Mouse (Mus musculus): ENCODE data around the gene Dock4.

The Dock4 gene

DNA sequence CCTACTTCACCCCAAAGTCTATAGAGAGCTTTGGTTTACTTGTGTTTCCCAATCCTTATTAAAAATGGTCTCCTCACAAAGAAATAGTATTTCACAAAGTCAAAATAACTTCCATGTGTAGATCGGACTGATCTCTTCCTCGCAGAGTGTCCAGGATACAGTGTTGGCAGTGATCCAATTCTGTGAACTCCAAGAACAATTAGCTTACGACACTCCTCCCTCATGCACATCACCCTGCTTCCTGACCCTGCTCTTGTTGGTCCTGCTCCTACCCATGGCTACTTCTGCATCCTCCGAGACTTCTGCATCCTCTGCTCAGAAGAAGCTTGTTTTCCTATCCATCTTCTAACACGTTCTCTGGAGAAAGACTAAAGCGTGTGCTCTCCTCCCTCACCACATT, 213.9 kb downstream of the Dock4 start:
- DNase-seq, result peak; percentile 27

DNA sequence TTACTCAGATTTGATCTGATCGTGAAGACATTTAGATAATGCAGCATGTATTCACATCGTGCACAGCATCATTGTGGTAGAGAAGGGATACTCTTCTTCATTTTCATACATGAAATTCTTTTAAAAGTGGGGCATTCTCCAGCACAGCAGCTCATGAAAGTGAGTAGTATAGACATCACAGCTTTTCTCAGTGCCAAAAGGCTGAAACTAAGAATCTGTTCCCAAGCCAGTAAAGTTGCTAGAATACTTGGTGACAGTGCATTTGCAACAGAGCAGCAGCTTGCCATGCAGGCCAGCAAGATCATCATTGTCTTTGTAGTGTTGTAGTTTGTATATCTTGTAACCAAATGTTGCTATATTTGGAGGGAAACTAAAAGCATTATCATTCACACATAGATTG, 223.7 kb downstream of the Dock4 start:
- no peak for DNase-seq

DNA sequence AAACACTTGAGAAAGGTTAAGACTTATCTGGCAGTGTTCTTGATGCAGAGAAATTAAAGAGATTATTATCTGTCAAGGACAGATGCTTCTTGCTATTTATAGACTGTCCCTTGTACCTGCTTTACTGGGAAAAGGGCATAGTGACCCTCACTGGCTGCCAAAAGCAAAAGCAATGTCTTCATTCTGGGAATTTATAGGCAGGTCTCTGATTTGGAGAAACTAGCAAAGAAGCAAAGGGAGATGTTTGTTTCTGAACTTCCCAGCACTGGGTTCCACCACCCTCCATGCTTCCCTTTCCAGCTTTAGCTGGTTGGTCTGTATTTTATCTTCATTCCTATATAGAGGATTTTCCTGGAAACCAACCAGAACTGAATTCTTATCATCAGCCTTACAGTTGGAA, 225.0 kb downstream of the Dock4 start:
- peak; percentile 36 for DNase-seq

DNA sequence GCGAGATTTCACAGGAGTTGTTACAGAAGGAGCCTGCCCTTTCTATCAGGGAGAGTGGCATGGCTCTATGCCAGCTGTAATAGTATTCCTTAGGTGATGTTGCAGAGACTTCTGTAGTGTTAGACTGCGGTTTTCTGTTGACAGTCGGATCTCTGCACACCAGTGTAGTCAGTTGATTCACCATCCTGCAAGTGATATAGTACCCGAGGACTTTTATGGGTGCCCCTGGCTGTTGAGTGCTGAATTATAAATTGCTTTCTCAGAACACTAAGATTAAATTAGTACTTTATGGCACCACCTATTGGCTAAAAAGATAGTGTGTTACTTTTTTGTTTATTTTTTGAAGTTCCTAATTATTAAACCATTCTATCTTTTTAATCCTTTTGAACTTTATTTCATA, 234.0 kb downstream of the Dock4 start:
- DNase-seq, result no peak

DNA sequence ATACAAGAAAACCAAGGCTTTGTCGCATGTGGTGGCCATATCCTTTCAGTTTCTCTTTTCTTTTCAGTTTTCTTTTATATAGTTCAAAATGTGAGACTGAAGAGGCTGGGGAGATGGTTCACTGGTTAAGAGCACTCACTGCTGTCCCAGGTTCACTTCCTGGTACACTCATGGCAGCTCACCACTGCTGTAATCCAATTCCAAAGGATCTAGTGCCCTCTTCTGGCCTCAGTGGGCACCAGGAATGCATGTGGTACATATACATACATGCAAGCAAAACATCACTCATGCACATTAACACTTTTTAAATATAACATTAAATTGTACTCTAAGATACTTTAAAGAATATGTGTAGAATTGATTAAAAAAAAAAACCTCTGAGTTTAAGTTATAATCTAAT, 234.8 kb downstream of the Dock4 start:
- no peak for DNase-seq

DNA sequence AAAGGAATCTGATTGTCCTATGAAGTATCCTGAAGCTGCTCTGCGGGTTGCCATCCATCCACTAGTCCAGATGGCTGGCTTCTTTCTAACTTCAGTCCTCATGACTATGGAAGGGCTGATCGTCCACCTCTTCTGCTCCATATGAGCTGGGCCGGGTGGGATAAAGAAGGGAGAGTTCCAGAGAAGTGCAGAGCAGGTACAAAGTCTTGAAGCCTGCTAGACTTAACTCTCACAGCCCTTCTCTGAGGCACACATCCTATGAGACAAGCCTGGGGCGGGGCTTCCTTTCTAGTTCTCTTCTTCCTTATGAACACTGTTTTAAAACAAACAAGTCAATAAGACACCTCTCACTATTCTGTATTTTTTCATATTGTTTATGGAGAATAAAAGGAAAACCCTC, 245.7 kb downstream of the Dock4 start:
- DNase-seq, result no peak

DNA sequence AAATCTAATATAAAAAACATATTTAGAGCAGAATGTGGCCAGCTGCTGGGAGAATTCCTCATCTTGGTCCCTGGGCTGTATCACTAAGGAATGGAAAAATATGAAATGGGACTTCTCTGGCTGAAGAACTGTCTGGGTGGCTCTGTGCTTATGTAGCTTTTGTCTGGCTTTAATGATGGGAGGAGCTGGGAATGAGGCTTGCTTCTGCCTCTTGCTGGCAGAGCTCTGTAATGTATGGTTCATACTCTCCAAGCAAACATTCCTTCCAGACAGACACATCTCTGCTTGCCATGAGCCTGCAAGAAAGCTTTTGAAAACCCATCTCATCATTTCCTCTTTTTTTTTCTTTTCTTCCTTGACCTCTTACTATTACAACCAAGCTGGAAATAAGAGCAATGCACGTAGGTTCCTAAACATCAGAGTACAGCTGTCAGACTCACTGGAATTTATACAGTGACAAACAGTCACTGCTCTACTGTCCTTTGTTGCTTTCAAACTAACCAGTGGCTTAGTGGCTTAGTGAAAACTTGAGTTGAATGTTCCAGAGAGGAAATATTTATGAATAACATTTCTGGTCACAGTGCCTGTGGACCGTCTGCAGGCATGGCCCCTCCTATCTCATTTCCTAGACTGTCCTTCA, 248.4 kb downstream of the Dock4 start:
- no peak for DNase-seq

DNA sequence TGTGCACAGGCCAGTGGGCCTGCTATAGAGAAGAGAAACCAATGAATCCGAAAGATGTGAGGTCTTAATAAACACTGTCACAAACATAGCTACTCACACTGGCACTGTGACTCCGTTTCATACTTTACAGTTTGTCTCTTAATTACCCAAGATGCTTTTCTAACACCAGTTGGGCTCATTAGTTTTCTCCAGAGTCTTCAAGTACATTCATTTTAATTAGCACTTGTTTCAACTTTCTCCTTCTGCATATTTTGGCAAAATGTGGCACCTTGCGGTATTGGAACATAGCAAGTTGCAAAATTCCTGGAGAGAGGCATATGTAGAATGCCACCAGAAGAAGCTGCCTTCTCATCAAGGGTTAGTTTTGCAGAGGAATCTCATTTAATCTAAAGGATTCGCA, 252.6 kb downstream of the Dock4 start:
- no peak for DNase-seq

DNA sequence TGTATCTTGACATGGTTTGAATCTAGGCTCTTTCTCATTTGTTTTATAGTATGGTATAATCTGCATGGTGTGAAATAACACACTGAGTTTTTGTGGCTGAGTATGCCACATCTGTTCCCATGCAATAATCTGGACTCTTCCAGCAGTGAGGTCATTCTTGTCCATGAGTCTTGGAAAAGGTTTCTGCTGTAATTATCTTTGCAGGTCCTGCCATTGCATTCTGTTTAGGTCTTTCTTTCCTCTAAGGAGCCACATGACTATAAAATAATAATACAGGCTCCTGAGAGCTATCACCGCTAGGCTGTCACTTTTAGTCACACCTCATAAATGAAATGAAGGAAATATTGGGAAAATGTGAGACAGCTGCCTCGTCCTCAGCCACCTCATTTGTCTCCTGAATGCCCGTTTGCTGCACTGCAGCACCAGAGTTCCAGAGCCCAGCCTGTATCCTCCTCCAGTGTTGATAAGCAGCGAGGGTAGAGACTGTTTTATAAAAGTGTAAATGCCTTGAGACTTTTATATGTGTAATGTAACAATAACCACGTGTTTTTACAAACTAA, 256.6 kb downstream of the Dock4 start:
- DNase-seq, result no peak

DNA sequence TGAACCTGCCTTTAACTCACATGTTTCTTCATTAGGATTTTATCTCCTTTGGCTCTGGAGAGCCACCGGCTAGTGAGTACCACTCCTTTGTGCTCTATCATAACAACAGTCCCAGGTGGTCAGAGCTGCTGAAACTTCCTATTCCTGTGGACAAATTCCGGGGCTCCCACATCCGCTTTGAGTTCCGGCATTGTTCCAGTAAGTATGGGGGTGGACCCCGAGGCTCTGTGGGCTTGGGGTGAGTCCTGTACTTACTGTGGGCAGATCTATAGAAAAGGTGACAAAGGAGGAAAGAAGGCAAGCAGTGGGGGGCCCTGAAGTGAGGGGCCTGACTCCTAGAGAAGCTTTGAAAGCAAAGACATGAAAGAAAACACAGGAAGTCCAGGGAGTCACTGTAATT, 258.5 kb downstream of the Dock4 start:
- DNase-seq, result no peak

DNA sequence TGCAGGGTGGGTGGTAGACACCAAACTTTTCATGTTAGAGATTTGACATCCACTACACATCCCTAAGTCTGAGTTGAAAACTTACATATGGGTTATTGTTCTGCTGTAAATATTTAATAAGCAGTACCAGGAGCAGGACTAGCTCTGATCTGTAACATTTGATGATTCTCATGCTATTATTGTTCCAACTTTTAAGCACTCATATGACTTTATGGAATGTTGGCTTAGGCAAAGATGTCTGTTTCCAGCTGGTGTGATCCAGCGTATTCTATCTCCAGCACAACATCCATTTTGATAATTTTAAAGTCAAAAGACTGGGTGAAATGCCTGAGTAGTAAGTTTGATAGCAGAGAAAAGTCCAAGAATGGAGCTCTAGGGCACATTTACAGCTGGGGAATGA, 261.4 kb downstream of the Dock4 start:
- DNase-seq, result no peak

DNA sequence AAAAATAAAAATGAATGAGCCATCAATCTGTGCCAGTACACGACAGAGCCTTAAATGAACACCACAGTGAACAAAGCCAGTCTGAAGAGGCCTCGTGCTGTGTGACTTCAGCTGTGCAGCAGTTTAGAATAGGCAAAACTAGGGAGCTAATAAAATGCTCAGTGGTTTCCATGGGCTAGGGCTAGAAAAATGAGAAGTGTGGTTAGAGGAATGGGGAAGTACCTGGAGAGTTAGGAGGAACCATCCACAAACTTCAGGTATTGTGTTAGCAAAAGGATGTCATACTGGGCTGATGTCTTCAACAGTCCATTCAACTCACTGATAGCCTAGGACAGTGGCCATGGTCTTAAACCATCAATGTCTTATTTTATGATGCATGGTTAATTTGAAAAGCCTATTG, 263.3 kb downstream of the Dock4 start:
- DNase-seq, result no peak

DNA sequence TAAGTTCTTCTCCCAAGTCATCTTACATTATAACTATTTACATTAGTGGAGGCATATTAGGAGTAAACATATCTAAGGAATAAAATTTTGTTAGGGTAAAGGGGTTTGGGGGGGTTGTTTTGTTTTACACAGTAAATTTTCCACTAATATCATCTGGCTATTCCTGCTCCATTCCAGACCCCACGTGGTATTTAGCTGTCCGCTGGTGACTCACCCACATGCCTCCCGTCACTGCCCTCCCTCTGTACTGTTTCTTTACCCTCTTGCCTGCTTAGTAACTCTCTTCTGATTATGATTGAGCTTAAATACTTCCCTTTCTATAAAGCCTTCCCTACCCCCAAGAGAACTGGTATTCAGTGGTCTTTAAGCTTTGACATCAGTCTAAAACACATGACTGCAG, 266.5 kb downstream of the Dock4 start:
- no peak for DNase-seq

DNA sequence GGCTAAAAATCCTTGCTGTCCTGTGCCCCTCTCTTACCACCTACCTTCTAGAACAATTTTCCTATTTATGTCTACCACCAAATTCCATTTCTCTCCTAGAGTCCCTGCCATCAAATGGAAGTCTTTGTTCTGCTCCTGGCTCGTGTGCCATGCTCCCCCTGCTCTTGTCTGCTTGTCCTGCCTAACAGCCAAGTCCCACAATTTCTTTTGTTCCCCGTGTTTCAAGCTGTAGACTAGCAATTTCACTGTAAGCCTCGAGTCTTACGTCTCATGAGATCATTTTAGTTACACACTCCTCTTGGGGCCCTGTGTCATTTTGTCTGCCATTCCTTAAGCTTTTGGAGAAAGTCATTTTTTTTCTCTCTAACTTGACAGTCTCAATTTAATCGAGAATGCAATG, 268.5 kb downstream of the Dock4 start:
- no peak for DNase-seq

DNA sequence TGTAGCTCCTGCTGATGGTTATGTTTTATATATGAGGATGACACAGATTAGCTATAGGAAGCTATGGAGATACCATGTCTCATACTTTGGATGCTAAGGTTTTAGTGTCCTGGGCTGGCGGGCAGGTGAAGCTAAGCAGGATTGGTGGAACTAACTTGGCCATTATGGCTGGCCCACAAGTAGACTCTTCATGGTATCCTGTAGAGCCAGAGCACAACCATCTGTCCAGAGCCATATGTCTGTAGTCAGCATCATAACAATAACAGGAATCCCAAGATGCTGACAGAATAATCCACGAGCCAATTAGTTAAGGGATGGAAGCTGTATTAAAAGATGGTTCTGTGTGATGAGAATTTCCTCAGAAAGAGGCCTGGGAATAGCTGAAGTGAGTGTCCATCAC, 269.4 kb downstream of the Dock4 start:
- peak; percentile 91 for DNase-seq

DNA sequence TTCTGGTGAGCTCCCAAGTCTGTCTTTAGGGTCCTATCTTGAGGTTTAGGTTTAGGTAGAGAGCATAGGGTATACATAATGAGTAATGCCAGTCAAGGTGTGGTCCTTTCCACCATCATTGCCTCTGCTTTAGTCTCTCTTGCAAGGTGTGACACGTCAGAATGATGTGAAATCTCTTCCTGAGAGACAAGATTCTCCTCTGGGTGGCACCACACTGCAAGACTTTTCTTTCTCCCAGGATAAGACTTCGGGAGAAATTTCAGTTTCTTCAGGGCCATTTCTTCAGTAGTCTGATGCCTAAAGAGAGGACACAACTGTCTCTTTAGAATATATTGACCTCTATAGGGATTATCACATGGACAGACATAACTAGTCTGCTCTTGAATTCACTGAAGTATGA, 282.6 kb downstream of the Dock4 start:
- no peak for DNase-seq

DNA sequence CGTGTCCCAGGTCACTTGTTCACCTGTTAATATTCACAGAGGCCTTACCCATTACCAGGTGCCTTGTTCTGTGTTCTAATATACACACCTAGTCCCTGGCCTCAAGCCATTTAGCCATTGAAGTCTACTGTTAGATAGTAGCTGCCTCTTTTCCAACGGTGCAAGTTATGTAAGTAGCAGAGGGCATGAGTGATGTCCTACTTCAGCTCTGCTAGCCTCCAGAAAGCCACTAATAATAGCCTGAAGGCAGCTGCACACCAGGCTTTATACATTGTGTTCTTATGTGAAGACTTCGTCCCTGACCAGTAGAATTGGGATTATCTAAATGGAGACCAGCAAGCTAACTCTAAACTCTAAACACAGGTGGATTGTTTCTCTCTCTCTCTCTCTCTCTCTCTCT, 285.0 kb downstream of the Dock4 start:
- DNase-seq, result no peak

DNA sequence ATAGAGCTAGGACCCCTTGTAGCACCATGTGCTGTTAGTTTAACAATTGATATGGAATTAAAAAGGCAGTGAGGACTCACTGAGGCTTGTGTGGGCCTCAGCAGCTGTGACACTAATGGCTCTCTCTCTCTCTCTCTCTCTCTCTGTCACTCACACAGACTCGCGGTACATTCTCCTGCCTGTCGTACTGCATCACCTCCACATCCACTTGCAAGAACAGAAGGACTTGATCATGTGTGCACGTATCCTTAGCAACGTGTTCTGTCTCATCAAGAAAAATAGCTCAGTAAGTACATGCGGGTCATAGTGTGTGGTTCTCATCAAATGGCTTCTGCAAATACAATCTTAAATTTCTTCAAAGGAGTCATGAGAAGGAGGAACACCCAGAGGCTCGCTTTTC, 299.7 kb downstream of the Dock4 start:
- DNase-seq, result no peak

DNA sequence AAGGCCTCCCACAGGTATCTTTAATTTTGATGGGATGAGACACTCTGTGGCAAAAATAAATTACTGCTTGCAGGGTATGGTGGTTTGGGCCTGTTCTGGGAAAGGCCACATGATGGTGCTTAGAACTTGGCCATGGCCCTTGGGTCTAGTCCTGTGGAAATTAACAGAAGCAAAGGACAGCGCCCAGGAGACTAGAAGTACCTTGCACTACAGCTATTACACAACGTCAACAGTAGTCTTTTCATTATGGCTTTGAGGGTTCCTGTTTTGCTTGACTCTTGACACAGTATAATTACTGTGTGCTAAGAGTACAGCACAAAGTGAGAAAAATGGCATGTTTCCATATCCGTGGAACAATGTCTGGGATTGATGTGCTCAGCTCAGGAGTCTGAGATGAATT, 300.3 kb downstream of the Dock4 start:
- DNase-seq, result no peak

DNA sequence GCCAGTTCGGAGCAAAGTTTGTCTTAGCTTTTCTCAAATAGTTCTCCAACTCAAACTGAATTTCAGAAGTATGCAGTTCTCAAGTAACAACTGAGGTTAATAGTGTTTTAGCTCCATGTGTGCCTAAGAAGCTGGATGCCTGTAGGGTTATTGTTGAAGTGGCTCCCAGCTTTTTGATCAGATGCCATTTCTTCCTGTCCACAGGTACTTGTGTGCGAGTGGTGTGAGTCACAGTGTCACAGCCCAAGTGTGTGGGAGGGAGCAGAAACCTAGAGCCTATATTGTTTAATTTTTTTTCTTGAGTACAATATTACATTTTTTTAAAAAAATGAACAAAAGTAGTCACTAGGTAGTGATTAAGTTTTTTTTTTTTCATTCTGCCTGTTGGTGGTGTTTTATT, 313.5 kb downstream of the Dock4 start:
- no peak for DNase-seq

DNA sequence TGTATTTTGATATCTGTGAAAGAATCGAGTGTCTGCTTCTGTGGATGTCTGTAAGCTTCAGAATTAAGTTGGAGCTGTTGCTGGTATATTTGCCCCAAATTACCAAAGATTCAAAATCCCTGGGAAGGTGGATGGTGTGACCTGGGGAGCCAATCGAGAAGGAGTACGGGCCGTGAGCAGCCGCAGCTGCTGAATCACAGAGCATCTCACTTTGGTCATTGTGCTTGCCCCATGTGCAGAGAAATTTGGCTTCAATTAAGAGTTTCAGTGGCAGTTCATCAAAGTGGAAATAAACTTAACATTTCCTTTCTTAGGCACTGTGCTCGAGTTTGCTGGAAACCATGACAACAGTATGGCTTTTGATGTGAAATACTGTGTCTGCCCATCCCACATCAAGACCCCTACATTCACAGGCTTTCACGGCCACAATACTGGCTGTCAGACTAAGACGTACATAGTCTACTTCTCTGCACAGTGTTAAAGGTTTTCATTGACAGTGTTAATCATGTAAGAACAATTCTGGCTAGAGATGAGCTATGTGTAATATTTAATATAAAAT, 321.6 kb downstream of the Dock4 start:
- DNase-seq, result no peak

DNA sequence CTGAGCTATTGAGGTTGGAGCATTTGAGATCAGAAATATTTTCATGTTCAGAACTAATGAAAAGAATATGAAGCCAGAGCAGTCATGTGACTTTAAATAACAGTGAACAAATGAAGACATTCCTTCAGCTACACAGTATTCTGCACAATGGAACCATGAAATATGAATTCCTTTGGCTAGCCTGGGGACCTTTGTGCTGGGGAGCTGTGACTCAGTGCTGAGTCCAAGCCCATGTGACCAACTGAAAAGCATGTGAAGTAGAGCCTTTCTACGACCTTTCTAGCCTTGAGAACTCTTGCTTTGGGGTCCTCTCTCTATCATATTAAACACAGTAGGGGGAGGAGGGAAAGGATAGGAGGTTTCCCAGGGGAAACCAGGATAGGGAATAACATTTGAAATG, 327.3 kb downstream of the Dock4 start:
- no peak for DNase-seq

DNA sequence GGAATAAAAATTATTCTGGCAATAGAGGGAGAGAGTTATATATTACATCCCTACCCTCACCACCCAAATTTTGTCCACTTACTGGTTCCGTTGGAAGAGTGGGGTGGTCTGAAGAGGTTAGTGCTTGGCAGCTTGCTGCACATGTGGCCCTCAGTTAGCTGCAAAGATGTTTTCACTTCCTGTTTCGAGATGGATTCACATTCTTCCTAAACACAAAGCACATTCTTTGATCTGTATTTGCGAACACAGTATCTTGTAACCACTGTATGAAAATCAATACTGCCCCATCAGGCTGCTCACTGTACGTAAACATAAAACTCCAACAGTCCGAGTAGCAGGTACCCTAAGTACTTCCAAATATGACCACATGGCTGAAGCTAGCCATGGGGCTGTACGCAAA, 335.8 kb downstream of the Dock4 start:
- no peak for DNase-seq

DNA sequence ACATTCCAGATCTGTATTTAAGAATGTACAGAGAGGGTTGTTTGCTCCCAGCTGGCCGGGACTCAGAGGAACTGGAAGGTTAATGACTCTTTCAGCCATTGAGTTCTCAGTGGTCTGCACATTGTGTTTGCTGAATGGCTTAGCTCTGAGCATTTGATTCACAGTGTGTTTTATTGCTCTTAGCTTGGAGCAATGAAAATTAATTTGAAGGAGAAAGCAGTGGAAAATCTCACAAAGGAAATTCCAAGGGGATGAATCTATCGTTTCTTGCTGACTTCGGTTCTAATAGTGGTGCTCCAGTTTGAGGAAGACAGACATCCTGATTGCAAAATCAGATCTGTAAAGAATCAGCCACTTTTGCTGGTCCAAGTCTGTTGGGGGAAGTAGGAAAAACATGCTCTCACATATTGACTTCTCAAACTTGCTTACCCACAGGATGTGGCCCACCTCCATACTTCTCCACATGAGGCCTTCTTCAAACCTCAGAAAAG, 342.9 kb downstream of the Dock4 start:
- no peak for DNase-seq
